Comparison of ENCODE assay signal across 14 mouse cellular contexts in the genomic region with DNA sequence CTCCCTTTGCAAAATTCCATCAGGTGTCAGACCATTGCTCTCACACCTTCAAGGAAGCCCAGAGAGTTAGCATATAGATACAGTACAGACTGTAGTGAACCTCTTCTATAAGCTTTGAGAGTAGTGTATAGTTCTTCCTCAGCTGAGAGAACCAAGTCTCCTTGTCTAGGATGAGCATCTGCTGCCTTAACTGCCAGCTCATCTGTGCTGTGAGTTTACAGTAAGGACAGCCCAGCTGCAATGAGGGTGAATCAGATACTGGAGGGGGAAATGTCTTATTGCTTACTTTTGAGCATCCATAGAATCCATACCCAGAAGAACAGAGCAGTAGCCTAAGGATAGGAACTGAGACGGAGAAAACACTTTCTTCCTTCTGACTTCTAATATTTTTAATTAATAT.
"Had no signal": no experiment of that assay in that cellular context is flagged by ENCODE, and none has a peak within 500 bp of the region (broad histone marks: within the 10 kb centered on the region; RNA-seq: fewer than 3 reads in every experiment).

No protein-coding gene starts in this region.

- H3K27me3 ChIP-seq: neural tube, embryonic 15.5 days; stomach, embryonic 15.5 days had no signal

- DNase-seq: retina, postnatal 1 day; right cerebral cortex, adult 18-20 months; right cerebral cortex, postnatal 14 days; right cerebral cortex, postnatal 25 days; right cerebral cortex, postnatal 4 days; spleen, adult 18-20 months; thymus, adult 18-20 months; thymus, adult 2 months; thymus, postnatal 14 days; thymus, postnatal 25 days; thymus, postnatal 36 days had no signal

- H3K4me1 ChIP-seq: neural tube, embryonic 15.5 days; stomach, embryonic 15.5 days had no signal

- H3K4me3 ChIP-seq: neural tube, embryonic 15.5 days; stomach, embryonic 15.5 days had no signal

- H3K9me3 ChIP-seq: neural tube, embryonic 15.5 days; stomach, embryonic 15.5 days had no signal

- H3K27ac ChIP-seq: neural tube, embryonic 15.5 days; stomach, embryonic 15.5 days; stomach, postnatal 0 days had no signal

- H3K9ac ChIP-seq: neural tube, embryonic 15.5 days; stomach, embryonic 15.5 days had no signal

- H3K36me3 ChIP-seq: neural tube, embryonic 15.5 days; stomach, embryonic 15.5 days had no signal

- H3K4me2 ChIP-seq: neural tube, embryonic 15.5 days; stomach, embryonic 15.5 days had no signal
